Mouse (Mus musculus): ENCODE results near the gene Tssk3. TPM values are rescaled to one million over a fixed set of nuclear protein-coding genes. Genes with fewer than 3 reads are reported as not detected.

Tssk3 gene
- polyA plus RNA-seq, 1 experiment, result 267 TPM

- Histone ChIP-seq H3K36me3 (ENCODE audit: control insufficient read depth, insufficient read depth, low read length) (no peaks in the 10 kb centered on the region; the same call in none of the 2 replicates), H3K27me3 (ENCODE audit: control insufficient read depth, insufficient read depth, low read length) (no peaks in the 10 kb centered on the region), H3K4me3 (ENCODE audit: control insufficient read depth, low read depth, low read length) (no peak overlapping the region), H3K4me1 (ENCODE audit: control insufficient read depth, insufficient read depth, low read length) (no peaks in the 10 kb centered on the region), H3K27ac (ENCODE audit: control insufficient read depth, insufficient read depth, low read depth, low read length) (no peak overlapping the region)
- TF ChIP-seq CTCF (IDR thresholded peaks at IDR 0.05; ENCODE audit: control insufficient read depth, insufficient read depth, insufficient replicate concordance, low read depth, low read length) (no peak), POLR2A (IDR thresholded peaks at IDR 0.05; ENCODE audit: control insufficient read depth, low read depth, low read length) (no peak)
Measured at GRCm38 (mm10) chr4:129481090-129481489, 9.7 kb downstream of the Tssk3 start.

- no peaks in the 10 kb centered on the region for H3K4me1 ChIP-seq (ENCODE audit: control insufficient read depth, insufficient read depth, low read length)
- H3K4me3 ChIP-seq (ENCODE audit: control insufficient read depth, low read depth, low read length), result no peak overlapping the region
- H3K27ac ChIP-seq (ENCODE audit: control insufficient read depth, insufficient read depth, low read depth, low read length), result no peak overlapping the region
- H3K36me3 ChIP-seq (ENCODE audit: control insufficient read depth, insufficient read depth, low read length), result no peaks in the 10 kb centered on the region; the same call in 1 of the 2 replicates
- H3K27me3 ChIP-seq (ENCODE audit: control insufficient read depth, insufficient read depth, low read length), result no peaks in the 10 kb centered on the region
- no peak for TF ChIP-seq POLR2A (IDR thresholded peaks at IDR 0.05; ENCODE audit: control insufficient read depth, low read depth, low read length)
- TF ChIP-seq CTCF (IDR thresholded peaks at IDR 0.05; ENCODE audit: control insufficient read depth, insufficient read depth, insufficient replicate concordance, low read depth, low read length), result no peak
Measured at GRCm38 (mm10) chr4:129479863-129480262, 11.0 kb downstream of the Tssk3 start.

GRCm38 (mm10) chr4:129476047-129476446 is 14.8 kb downstream of the Tssk3 start:
- H3K4me1 ChIP-seq (ENCODE audit: control insufficient read depth, insufficient read depth, low read length), result no peaks in the 10 kb centered on the region
- TF ChIP-seq POLR2A (IDR thresholded peaks at IDR 0.05; ENCODE audit: control insufficient read depth, low read depth, low read length) (peak; percentile 23; the same call in 1 of the 2 replicates), CTCF (IDR thresholded peaks at IDR 0.05; ENCODE audit: control insufficient read depth, insufficient read depth, insufficient replicate concordance, low read depth, low read length) (no peak)
- H3K27me3 ChIP-seq (ENCODE audit: control insufficient read depth, insufficient read depth, low read length), result no peaks in the 10 kb centered on the region
- H3K36me3 ChIP-seq (ENCODE audit: control insufficient read depth, insufficient read depth, low read length), result peaks cover 4% of the 10 kb centered on the region
- H3K27ac ChIP-seq (ENCODE audit: control insufficient read depth, insufficient read depth, low read depth, low read length), result no peak overlapping the region
- H3K4me3 ChIP-seq (ENCODE audit: control insufficient read depth, low read depth, low read length), result no peak overlapping the region

- peaks cover 3% of the 10 kb centered on the region for H3K36me3 ChIP-seq (ENCODE audit: control insufficient read depth, insufficient read depth, low read length)
Measured at GRCm38 (mm10) chr4:129464286-129464815, 26.5 kb downstream of the Tssk3 start.

GRCm38 (mm10) chr4:129463097-129464059 is 27.4 kb downstream of the Tssk3 start:
- H3K27ac ChIP-seq (ENCODE audit: control insufficient read depth, insufficient read depth, low read depth, low read length), result no peak overlapping the region
- H3K4me1 ChIP-seq (ENCODE audit: control insufficient read depth, insufficient read depth, low read length), result peaks cover 11% of the 10 kb centered on the region
- no peaks in the 10 kb centered on the region for H3K27me3 ChIP-seq (ENCODE audit: control insufficient read depth, insufficient read depth, low read length)
- peaks cover 1% of the 10 kb centered on the region; the same call in 1 of the 2 replicates for H3K36me3 ChIP-seq (ENCODE audit: control insufficient read depth, insufficient read depth, low read length)
- no peak for TF ChIP-seq CTCF (IDR thresholded peaks at IDR 0.05; ENCODE audit: control insufficient read depth, insufficient read depth, insufficient replicate concordance, low read depth, low read length)
- TF ChIP-seq POLR2A (IDR thresholded peaks at IDR 0.05; ENCODE audit: control insufficient read depth, low read depth, low read length), result no peak
- H3K4me3 ChIP-seq (ENCODE audit: control insufficient read depth, low read depth, low read length), result peak overlapping the region; percentile 98

More at GRCm38 (mm10) chr4:129464286-129464815, 26.5 kb downstream of the Tssk3 start:
- Histone ChIP-seq H3K27ac (ENCODE audit: control insufficient read depth, insufficient read depth, low read depth, low read length) (no peak overlapping the region), H3K27me3 (ENCODE audit: control insufficient read depth, insufficient read depth, low read length) (no peaks in the 10 kb centered on the region), H3K4me1 (ENCODE audit: control insufficient read depth, insufficient read depth, low read length) (peaks cover 11% of the 10 kb centered on the region), H3K4me3 (ENCODE audit: control insufficient read depth, low read depth, low read length) (no peak overlapping the region)
- TF ChIP-seq POLR2A (IDR thresholded peaks at IDR 0.05; ENCODE audit: control insufficient read depth, low read depth, low read length), result no peak
- no peak for TF ChIP-seq CTCF (IDR thresholded peaks at IDR 0.05; ENCODE audit: control insufficient read depth, insufficient read depth, insufficient replicate concordance, low read depth, low read length)

- TF ChIP-seq CTCF (IDR thresholded peaks at IDR 0.05; ENCODE audit: control insufficient read depth, insufficient read depth, insufficient replicate concordance, low read depth, low read length) (no peak), POLR2A (IDR thresholded peaks at IDR 0.05; ENCODE audit: control insufficient read depth, low read depth, low read length) (no peak)
- H3K27me3 ChIP-seq (ENCODE audit: control insufficient read depth, insufficient read depth, low read length), result no peaks in the 10 kb centered on the region
- H3K27ac ChIP-seq (ENCODE audit: control insufficient read depth, insufficient read depth, low read depth, low read length), result 0 out of 2 replicates have a peak overlapping the region, but pooled peaks have one; percentile 2
Measured at GRCm38 (mm10) chr4:129462118-129462517, 28.7 kb downstream of the Tssk3 start.

More at GRCm38 (mm10) chr4:129462118-129462517, 28.7 kb downstream of the Tssk3 start:
- Histone ChIP-seq H3K4me1 (ENCODE audit: control insufficient read depth, insufficient read depth, low read length) (peaks cover 11% of the 10 kb centered on the region), H3K36me3 (ENCODE audit: control insufficient read depth, insufficient read depth, low read length) (peaks cover 1% of the 10 kb centered on the region; the same call in 1 of the 2 replicates), H3K4me3 (ENCODE audit: control insufficient read depth, low read depth, low read length) (peak overlapping the region; percentile 98)

Data from testis, adult 2 months (tissue).